Mouse (Mus musculus): Measurements from ENCODE around the gene Plin1.

DNA sequence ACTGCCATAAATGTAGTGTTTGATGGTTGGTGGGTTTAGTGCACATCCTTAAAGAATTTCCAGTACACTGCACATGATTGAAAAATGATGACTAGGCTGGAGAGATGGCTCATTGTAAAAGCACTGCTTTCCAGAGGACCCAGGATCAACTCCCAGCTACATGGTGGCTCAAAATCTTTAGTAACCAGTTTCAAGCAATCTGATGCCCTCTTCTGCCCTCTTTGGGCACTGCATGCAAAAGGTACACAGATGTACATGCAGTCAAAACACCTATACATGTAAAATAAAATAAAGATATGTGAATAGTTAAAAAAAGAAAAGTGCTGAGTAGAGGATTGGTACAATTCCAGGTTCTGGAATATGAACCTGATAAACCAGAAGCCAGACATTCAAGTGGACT, 53.5 kb downstream of the Plin1 start:
- TF ChIP-seq CTCF (IDR thresholded peaks at IDR 0.05; ENCODE audit: insufficient read depth, low read depth, low read length), result no peak
- TF ChIP-seq POLR2A (IDR thresholded peaks at IDR 0.05; ENCODE audit: insufficient read depth, low read depth, low read length), result no peak
